Mouse (Mus musculus): ENCODE data around the gene Them7.

DNA sequence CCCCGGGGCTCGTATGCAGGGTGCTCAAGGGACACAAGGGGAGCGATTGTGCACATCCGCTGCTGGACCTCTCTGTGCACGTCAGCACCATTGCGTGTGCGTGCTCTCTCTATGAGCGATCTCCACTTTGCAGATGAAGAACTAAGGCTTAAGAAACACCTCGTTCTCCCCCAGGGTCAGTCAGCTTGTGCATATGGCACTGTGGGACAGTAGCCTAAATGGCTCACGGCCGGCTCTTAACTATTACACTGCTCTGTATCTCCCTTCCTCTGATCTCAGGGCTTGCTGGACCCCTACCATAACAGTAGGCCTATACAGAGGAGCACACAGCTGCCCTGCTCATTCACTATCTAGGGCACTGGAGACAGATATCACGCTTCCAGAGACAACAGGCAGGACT lies 45.2 kb upstream of the Them7 start:
- TF ChIP-seq CTCF (IDR thresholded peaks at IDR 0.05; ENCODE audit: extremely low read depth, insufficient read depth, low read length) = no peak
- TF ChIP-seq POLR2A (IDR thresholded peaks at IDR 0.05; ENCODE audit: extremely low read depth, insufficient read depth, low read length) = no peak

Measured in cortical plate, adult 2 months (tissue).